Mouse (Mus musculus): ENCODE measurements at regions not wholly inside any gene's neighbourhood (a gene's known extent, or its start where the extent isn't known, plus 50 kb on each side); places are given as distances from the start of the nearest gene placed in this dataset.

DNA sequence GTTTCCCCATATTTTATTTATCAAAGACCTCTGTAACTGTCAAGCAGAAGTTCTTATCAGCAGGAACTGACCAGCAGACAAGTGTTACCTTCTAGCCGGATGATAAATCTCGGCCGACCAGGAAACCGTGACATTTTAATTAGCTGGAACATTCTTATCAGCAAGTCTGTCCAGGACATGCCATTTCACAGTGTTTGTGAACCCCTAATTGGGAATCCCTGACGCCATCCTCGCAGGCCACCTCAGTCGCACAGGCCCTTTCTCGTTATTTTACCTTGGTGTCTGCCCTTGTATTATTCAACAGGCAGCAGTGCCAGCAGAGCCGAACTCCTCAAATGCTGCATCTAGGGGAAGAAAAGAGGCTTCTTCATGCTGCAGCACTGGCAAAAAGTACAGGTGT lies 109.4 kb upstream of the Sdk1 start:
- no peak for DNase-seq
- intact Hi-C loops (cut with DNase I; ENCODE audit: low total_unique reads), result no loop called here

DNA sequence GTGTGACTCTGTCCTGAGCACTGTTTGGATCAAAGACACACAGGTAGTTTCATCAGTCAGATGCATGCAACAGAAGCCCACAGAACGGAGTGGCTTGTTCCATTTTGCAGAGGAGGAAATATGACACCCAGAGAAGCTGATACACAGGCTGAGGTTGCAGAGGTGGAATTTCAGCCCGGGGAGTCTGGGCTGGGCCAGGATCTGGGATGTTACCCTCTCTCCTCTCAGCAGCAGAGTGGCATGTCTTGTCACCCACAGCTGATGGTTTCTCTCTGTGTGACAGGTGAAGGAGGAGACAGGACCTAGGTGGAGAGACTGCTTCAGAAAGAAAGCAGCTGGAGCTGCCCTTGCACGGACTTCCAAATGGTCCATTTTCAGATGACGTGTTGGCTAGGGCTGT lies 105.1 kb upstream of the Sdk1 start:
- no peak for DNase-seq
- intact Hi-C loops (cut with DNase I; ENCODE audit: low total_unique reads), result no loop called here

DNA sequence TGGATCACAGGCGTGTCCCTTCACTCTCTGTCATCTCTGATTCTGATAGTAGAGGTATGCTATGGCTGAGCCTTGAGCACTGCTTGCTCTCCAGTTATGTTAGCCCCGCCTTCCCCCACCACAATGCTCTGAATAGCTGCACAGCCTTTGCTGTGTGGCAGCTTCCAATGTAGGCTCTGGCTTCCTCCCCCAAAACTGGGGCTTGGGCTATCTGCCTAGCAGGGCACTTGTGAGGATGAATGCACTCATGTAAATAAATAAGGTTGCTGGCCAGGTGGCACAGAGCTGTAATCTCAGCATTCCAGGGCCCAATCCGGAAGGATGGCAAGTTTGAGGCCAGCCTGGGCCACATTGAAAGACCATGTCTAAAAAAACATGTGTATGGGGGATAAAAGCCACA lies 103.6 kb upstream of the Sdk1 start:
- DNase-seq, result no peak
- intact Hi-C loops (cut with DNase I; ENCODE audit: low total_unique reads), result no loop called here

DNA sequence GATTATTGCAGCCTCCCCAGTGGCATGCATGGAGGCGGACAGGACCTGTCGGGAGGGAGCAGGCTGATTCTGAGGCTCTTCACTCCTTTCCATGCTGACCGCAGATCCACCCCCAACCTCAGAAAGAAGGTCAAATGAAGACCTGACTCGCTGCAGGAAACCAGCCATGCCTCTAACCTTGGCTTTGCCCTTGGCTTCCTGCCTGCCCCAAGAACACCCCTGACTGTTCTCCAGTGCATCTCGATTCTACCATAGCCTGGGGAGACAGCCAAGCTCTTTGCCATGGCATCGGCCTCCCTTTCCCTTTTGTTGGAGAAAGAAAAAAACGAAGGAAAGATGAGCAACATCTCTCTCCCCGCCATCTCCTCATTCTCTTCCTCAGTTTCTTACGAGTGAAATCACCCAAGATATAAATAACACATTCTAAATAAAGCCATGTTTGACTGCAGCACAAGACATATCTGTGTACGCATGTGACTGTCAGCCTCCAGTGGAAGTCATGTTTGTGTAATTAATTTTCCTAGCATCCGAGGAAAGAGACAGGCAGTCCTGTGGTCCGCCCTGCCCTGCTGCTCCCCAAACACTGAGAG lies 102.4 kb upstream of the Sdk1 start:
- DNase-seq, result no peak
- intact Hi-C loops (cut with DNase I; ENCODE audit: low total_unique reads), result no loop called here

DNA sequence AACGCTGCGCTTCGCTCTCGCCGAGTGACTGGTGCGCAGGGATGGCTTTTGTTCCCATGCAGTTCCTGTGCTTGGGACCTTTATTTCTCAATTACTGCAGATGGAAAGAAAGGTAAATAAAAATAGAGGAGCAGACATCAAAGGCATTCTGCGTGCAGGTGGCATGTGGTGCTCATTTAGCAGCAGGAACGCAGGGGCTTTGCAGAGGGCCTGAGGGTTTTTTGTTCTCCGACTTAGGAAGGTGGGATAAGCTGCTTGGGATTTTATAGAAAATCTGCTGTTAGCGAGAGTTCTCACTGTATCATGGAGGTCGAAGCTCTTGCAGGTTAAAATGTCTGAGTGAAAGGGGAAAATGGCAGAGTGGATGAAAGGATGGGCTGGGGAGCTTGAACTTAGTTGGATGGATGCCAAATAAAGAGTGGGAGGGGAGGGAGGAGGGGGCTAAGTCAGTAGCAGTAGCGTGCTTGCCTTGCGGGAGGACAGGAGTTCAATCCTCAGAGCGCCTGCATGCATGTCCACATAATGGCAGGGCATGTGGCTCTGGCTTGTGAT lies 101.9 kb upstream of the Sdk1 start:
- no peak for DNase-seq
- intact Hi-C loops (cut with DNase I; ENCODE audit: low total_unique reads), result no loop called here

- intact Hi-C loops (cut with DNase I; ENCODE audit: low total_unique reads), result no loop called here
These were observed 80.9 kb upstream of the Sdk1 start for GRCm38 (mm10) chr5:141160391-141160790.

GRCm38 (mm10) chr5:141160956-141161355 lies 80.3 kb upstream of the Sdk1 start:
- no peak for DNase-seq
- intact Hi-C loops (cut with DNase I; ENCODE audit: low total_unique reads), result no loop called here

More at GRCm38 (mm10) chr5:141160391-141160790, 80.9 kb upstream of the Sdk1 start:
- DNase-seq, result no peak

GRCm38 (mm10) chr5:141182442-141182841 lies 58.8 kb upstream of the Sdk1 start:
- intact Hi-C loops (cut with DNase I; ENCODE audit: low total_unique reads), result no loop called here
- DNase-seq, result no peak

GRCm38 (mm10) chr5:141189033-141189432 lies 52.3 kb upstream of the Sdk1 start:
- DNase-seq, result no peak
- intact Hi-C loops (cut with DNase I; ENCODE audit: low total_unique reads), result no loop called here

Small RNAs in the stretch of these regions (microRNA-seq; reads per million reads assigned to microRNA genes)
- 0 reads per million in 2 experiments for gene Gm26113
